Mouse (Mus musculus) lung, embryonic 14.5 days (tissue): ENCODE measurements at regions not wholly inside any gene's neighbourhood (a gene's known extent, or its start where the extent isn't known, plus 50 kb on each side); places are given as distances from the start of the nearest gene placed in this dataset.

Source experiments
- ATAC-seq: fragments of 200-750 bp; cut with Nextera tagmentation; 2 replicates; pipeline ENCODE4 v1.8.0; 2017; ENCODE audit warnings: mild to moderate bottlenecking, moderate TSS enrichment, moderate library complexity; ENCODE audit not compliant: insufficient read depth
- DNase-seq: peaks from one replicate; pipeline ENCODE4 v3.0.0-alpha.2; 2015
- H3K27ac ChIP-seq: fragments of 300-500 bp; sonication (generic); 2 replicates; pipeline ENCODE4 v1.5.1; 2014; ENCODE audit warnings: low read depth, mild to moderate bottlenecking, moderate library complexity
- H3K27me3 ChIP-seq: fragments of 300-500 bp; sonication (generic); 2 replicates; pipeline ENCODE4 v1.6.1; 2014; ENCODE audit warnings: low read length, control low read depth; ENCODE audit not compliant: insufficient read depth
- H3K36me3 ChIP-seq: fragments of 300-500 bp; sonication (generic); 2 replicates; pipeline ENCODE4 v1.6.1; 2014; ENCODE audit warnings: control low read depth; ENCODE audit not compliant: insufficient read depth
- H3K4me1 ChIP-seq: fragments of 300-500 bp; sonication (generic); 2 replicates; pipeline ENCODE4 v1.6.1; 2014; ENCODE audit warnings: antibody characterized with exemption, control low read depth; ENCODE audit not compliant: insufficient read depth
- H3K4me2 ChIP-seq: fragments of 300-500 bp; sonication (generic); 2 replicates; pipeline ENCODE4 v1.6.1; 2014; ENCODE audit warnings: mild to moderate bottlenecking
- H3K4me3 ChIP-seq: fragments of 300-500 bp; sonication (generic); 2 replicates; pipeline ENCODE4 v1.5.1; 2014; ENCODE audit warnings: low read depth, low read length
- H3K9ac ChIP-seq: fragments of 300-500 bp; sonication (generic); 2 replicates; pipeline ENCODE4 v1.6.1; 2014
- H3K9me3 ChIP-seq: fragments of 300-500 bp; sonication (generic); 2 replicates; pipeline ENCODE4 v1.6.1; 2016; ENCODE audit warnings: low read depth, low read length, control low read depth
- CTCF ChIP-seq: IDR thresholded peaks from 2 replicates; pipeline ENCODE4 v1.5.1; 2016; ENCODE audit warnings: antibody characterized with exemption, low read depth
- WGBS: fragments of 180-500 bp; shearing (Covaris S2); extraction: QIAGEN DNeasy Blood & Tissue Kit; methylation state at CpG from one replicate; pipeline ENCODE4 v1.1.7; 2014; 5-methylcytosine and 5-hydroxymethylcytosine counted together

GRCm38 (mm10) chr16:24232001-24232530 lies 161.2 kb upstream of the Lpp start:
- Histone ChIP-seq H3K9ac (no peak overlapping the region), H3K9me3 (no peaks in the 10 kb centered on the region), H3K27me3 (no peaks in the 10 kb centered on the region), H3K36me3 (no peaks in the 10 kb centered on the region), H3K4me2 (no peak overlapping the region), H3K4me1 (no peaks in the 10 kb centered on the region), H3K4me3 (no peak overlapping the region), H3K27ac (no peak overlapping the region)
- no peak for ATAC-seq
- no peak for DNase-seq
- WGBS, result 77% methylated on average over 6 of the region's 6 CpGs
- no peak for TF ChIP-seq CTCF

GRCm38 (mm10) chr16:24231506-24231905 lies 161.8 kb upstream of the Lpp start:
- H3K27me3 ChIP-seq, result no peaks in the 10 kb centered on the region
- WGBS, result 65% methylated on average over 5 of the region's 5 CpGs
- ATAC-seq, result no peak

GRCm38 (mm10) chr16:24229002-24229607 lies 164.2 kb upstream of the Lpp start:
- H3K9ac ChIP-seq, result no peak overlapping the region
- no peak for DNase-seq
- no peak overlapping the region for H3K4me3 ChIP-seq
- ATAC-seq, result no peak
- H3K4me1 ChIP-seq, result no peaks in the 10 kb centered on the region
- H3K27ac ChIP-seq, result no peak overlapping the region
- no peaks in the 10 kb centered on the region for H3K36me3 ChIP-seq
- 77% methylated on average over 7 of the region's 7 CpGs for WGBS
- no peaks in the 10 kb centered on the region for H3K9me3 ChIP-seq
- no peak for TF ChIP-seq CTCF
- no peak overlapping the region for H3K4me2 ChIP-seq
- no peaks in the 10 kb centered on the region for H3K27me3 ChIP-seq

More at GRCm38 (mm10) chr16:24231506-24231905, 161.8 kb upstream of the Lpp start:
- Histone ChIP-seq H3K36me3 (no peaks in the 10 kb centered on the region), H3K4me1 (no peaks in the 10 kb centered on the region), H3K4me2 (no peak overlapping the region), H3K27ac (no peak overlapping the region), H3K9me3 (no peaks in the 10 kb centered on the region), H3K4me3 (no peak overlapping the region), H3K9ac (no peak overlapping the region)
- TF ChIP-seq CTCF, result no peak
- DNase-seq, result no peak

- Histone ChIP-seq H3K4me1 (no peaks in the 10 kb centered on the region), H3K4me3 (no peak overlapping the region), H3K27me3 (no peaks in the 10 kb centered on the region), H3K9ac (no peak overlapping the region), H3K9me3 (no peaks in the 10 kb centered on the region), H3K4me2 (no peak overlapping the region), H3K36me3 (no peaks in the 10 kb centered on the region), H3K27ac (no peak overlapping the region)
- 60% methylated on average over 4 of the region's 4 CpGs for WGBS
- TF ChIP-seq CTCF, result no peak
- no peak for DNase-seq
- ATAC-seq, result no peak
Observed at GRCm38 (mm10) chr16:24225897-24226296, 167.4 kb upstream of the Lpp start.

- DNase-seq, result no peak
- Histone ChIP-seq H3K4me2 (no peak overlapping the region), H3K9ac (no peak overlapping the region), H3K27me3 (no peaks in the 10 kb centered on the region), H3K36me3 (no peaks in the 10 kb centered on the region), H3K27ac (no peak overlapping the region), H3K4me1 (no peaks in the 10 kb centered on the region), H3K4me3 (no peak overlapping the region), H3K9me3 (no peaks in the 10 kb centered on the region)
- 91% methylated on average over 1 of the region's 1 CpGs for WGBS
- TF ChIP-seq CTCF, result no peak
- ATAC-seq, result no peak
Observed at GRCm38 (mm10) chr16:24225090-24225489, 168.2 kb upstream of the Lpp start.

- Histone ChIP-seq H3K4me1 (no peaks in the 10 kb centered on the region), H3K36me3 (no peaks in the 10 kb centered on the region), H3K9ac (no peak overlapping the region), H3K4me3 (no peak overlapping the region), H3K4me2 (no peak overlapping the region), H3K9me3 (no peaks in the 10 kb centered on the region), H3K27me3 (no peaks in the 10 kb centered on the region), H3K27ac (no peak overlapping the region)
- no peak for ATAC-seq
- TF ChIP-seq CTCF, result no peak
- no peak for DNase-seq
Observed at GRCm38 (mm10) chr16:24223901-24224300, 169.4 kb upstream of the Lpp start.

GRCm38 (mm10) chr16:24223527-24223880 lies 169.8 kb upstream of the Lpp start:
- Histone ChIP-seq H3K27ac (no peak overlapping the region), H3K4me2 (no peak overlapping the region), H3K9ac (no peak overlapping the region), H3K36me3 (no peaks in the 10 kb centered on the region), H3K27me3 (no peaks in the 10 kb centered on the region), H3K4me1 (no peaks in the 10 kb centered on the region), H3K4me3 (no peak overlapping the region), H3K9me3 (no peaks in the 10 kb centered on the region)
- DNase-seq, result no peak
- no peak for ATAC-seq
- TF ChIP-seq CTCF, result no peak
- 69% methylated on average over 2 of the region's 2 CpGs for WGBS
